Mouse (Mus musculus): ENCODE measurements at regions not wholly inside any gene's neighbourhood (a gene's known extent, or its start where the extent isn't known, plus 50 kb on each side); places are given as distances from the start of the nearest gene placed in this dataset.

DNA sequence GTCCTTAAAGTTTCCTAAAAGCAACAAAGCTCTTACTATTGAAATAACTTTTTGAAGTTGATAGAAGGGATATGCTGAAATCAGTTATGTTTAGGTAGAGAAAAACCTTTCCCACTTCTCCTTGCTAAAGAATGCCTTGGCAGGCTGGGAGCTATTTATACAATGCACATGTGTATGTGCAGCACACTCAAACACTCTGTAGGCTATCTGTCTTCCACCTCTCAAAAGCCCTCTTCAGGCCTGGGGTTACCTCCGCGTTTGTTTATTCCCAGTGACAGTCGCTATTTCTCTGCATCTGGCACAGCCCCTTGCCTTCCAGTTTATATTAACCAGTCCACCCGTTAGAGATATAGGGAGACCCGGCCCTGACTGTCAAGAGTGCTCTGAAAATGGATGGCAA, 66.3 kb upstream of the Lnx1 start:
- no peak for TF ChIP-seq ZC3H11A (IDR thresholded peaks at IDR 0.05; ENCODE audit: borderline replicate concordance, low read depth, low read length)
- TF ChIP-seq MAFK (IDR thresholded peaks at IDR 0.05; ENCODE audit: insufficient read depth, low read depth, low read length), result no peak
- TF ChIP-seq CHD2 (IDR thresholded peaks at IDR 0.05; ENCODE audit: low read depth, low read length), result no peak
